Mouse (Mus musculus): ENCODE results near the gene Fpr-rs4. TPM values are rescaled to one million over a fixed set of nuclear protein-coding genes. Genes with fewer than 3 reads are reported as not detected.
"Not testable (repeated sequence)": the region's sequence is repeated elsewhere in the genome, so short reads cannot be mapped to it uniquely, and the experiment has no call there.

Fpr-rs4 gene
- polyA plus RNA-seq (2014; fragmentation: Nextera tagmentation; extraction: Ambion mirVana) = not detected in 2 replicates

DNA sequence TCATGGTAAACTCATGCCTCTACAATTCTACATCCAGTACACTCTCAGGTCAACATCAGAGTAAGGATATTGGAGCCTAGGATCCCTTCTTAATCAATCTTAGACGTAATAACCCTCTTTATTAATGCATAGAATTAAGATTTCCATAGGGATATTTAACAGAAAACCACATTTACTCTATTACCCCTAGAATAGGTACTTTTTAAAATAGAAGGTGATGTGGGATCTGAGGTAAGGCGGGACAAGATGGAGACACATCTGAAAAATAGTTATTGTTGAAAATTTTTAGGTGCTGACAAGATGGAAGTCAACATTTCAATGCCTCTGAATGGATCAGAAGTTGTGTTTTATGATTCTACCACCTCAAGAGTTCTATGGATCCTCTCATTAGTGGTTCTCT lies at the start of gene Fpr-rs4:
Gene Fpr-rs4 (plus strand): TSS at position 301 of the 400 bp plus-strand sequence.
- ATAC-seq (ENCODE audit: low read depth) = no peak
- Histone ChIP-seq H3K9me3 (ENCODE audit: control insufficient read depth, low read length) (no peaks in the 10 kb centered on the region), H3K4me1 (ENCODE audit: control insufficient read depth, insufficient read depth, low read length) (no peaks in the 10 kb centered on the region), H3K27ac (replicated peaks; ENCODE audit: low read depth, low read length) (no peak within 1 kb of the TSS), H3K27me3 (replicated peaks; ENCODE audit: control insufficient read depth, insufficient read depth, low read length) (no peaks in the 10 kb centered on the region), H3K9ac (ENCODE audit: low read depth, low read length) (no peak within 1 kb of the TSS), H3K4me2 (ENCODE audit: low read depth, low read length) (no peak within 1 kb of the TSS), H3K36me3 (ENCODE audit: control insufficient read depth, insufficient read depth, low read length) (no peaks in the 10 kb centered on the region), H3K4me3 (ENCODE audit: low read depth, low read length) (no peak within 1 kb of the TSS)
- 53% methylated on average over 2 of the region's 2 CpGs for WGBS
- no peak for DNase-seq (ENCODE audit: low spot score)

DNA sequence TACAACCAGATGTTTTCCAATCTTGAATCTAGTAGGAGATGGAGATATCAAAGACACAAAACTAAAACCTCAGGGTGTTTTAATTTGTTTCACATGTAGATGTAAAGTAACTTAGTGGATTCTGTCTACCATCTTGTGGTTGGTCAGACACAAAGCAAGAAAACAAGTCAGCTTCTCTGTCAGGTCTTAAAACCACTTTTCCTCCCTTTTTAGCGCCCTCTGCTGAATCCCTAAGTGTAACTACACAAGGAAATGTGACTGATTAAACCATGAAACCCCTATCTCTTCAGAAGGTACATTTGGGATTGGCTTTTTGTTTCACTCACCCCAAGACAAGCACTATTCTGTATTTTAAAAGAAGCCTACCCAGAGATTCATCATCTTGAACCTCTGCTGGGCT lies 48.1 kb upstream of the Fpr-rs4 start:
- ATAC-seq (ENCODE audit: low read depth) = no peak
- peak; percentile 0 for DNase-seq (ENCODE audit: low spot score)
- no peaks in the 10 kb centered on the region for H3K4me1 ChIP-seq (ENCODE audit: control insufficient read depth, insufficient read depth, low read length)
- H3K4me2 ChIP-seq (ENCODE audit: low read depth, low read length) = no peak overlapping the region
- H3K36me3 ChIP-seq (ENCODE audit: control insufficient read depth, insufficient read depth, low read length) = no peaks in the 10 kb centered on the region
- 0 out of 2 replicates have a peak, but pooled peaks cover 2% of the 10 kb centered on the region for H3K9me3 ChIP-seq (ENCODE audit: control insufficient read depth, low read length)
- H3K27me3 ChIP-seq (replicated peaks; ENCODE audit: control insufficient read depth, insufficient read depth, low read length) = no peaks in the 10 kb centered on the region
- H3K27ac ChIP-seq (replicated peaks; ENCODE audit: low read depth, low read length) = no peak overlapping the region
- no peak overlapping the region for H3K9ac ChIP-seq (ENCODE audit: low read depth, low read length)
- 15% methylated on average over 1 of the region's 1 CpGs for WGBS
- H3K4me3 ChIP-seq (ENCODE audit: low read depth, low read length) = no peak overlapping the region

DNA sequence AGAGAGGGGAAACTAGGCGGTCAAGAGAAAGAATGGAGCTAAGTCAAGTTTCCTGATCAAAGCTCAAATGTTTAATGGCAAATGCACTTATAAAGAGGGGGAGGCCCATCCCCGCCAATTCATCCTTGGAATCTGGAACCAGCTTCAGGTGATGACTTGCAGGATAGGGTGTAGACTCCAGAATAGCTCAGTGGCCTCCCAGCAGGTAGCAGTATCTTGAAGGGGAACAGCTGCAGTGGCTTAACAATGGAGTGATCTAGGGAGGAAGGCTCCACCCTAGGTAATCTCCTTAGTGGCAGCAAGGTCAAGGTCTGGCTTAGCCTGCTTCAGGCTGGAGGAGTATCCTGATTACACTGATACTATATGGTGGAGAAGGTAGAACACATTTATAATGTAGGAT lies 40.3 kb upstream of the Fpr-rs4 start:
- not testable (repeated sequence) for ATAC-seq (ENCODE audit: low read depth); H3K4me3 ChIP-seq (ENCODE audit: low read depth, low read length); DNase-seq (ENCODE audit: low spot score); H3K36me3 ChIP-seq (ENCODE audit: control insufficient read depth, insufficient read depth, low read length); H3K4me2 ChIP-seq (ENCODE audit: low read depth, low read length); H3K27ac ChIP-seq (replicated peaks; ENCODE audit: low read depth, low read length); H3K4me1 ChIP-seq (ENCODE audit: control insufficient read depth, insufficient read depth, low read length); H3K27me3 ChIP-seq (replicated peaks; ENCODE audit: control insufficient read depth, insufficient read depth, low read length); H3K9me3 ChIP-seq (ENCODE audit: control insufficient read depth, low read length); H3K9ac ChIP-seq (ENCODE audit: low read depth, low read length)
- 70% methylated on average over 2 of the region's 2 CpGs for WGBS

DNA sequence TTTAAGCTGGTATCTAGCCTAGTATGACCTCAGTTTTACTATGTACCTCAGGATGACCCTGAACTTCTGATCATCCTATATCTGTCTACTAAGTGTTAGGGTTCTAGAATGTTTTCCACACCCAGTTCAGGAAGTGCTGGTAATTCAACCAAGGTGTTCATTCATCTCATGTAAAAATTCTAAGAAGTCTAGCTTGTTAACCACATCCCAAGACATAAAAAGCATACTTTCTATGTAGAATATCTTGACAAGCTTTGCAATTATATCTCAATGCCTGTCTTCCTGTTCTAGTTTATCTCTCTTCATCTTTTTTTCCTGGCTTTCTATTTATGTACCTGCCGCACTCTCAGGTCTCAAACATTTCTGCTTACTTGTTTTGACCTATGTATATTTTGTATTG lies 16.8 kb upstream of the Fpr-rs4 start:
- H3K27ac ChIP-seq (replicated peaks; ENCODE audit: low read depth, low read length) = no peak overlapping the region
- no peak for DNase-seq (ENCODE audit: low spot score)
- 89% methylated on average over 1 of the region's 1 CpGs for WGBS
- no peaks in the 10 kb centered on the region for H3K36me3 ChIP-seq (ENCODE audit: control insufficient read depth, insufficient read depth, low read length)
- H3K4me1 ChIP-seq (ENCODE audit: control insufficient read depth, insufficient read depth, low read length) = no peaks in the 10 kb centered on the region
- no peak overlapping the region for H3K4me2 ChIP-seq (ENCODE audit: low read depth, low read length)
- no peak overlapping the region for H3K9ac ChIP-seq (ENCODE audit: low read depth, low read length)
- no peaks in the 10 kb centered on the region for H3K9me3 ChIP-seq (ENCODE audit: control insufficient read depth, low read length)
- ATAC-seq (ENCODE audit: low read depth) = no peak
- no peaks in the 10 kb centered on the region for H3K27me3 ChIP-seq (replicated peaks; ENCODE audit: control insufficient read depth, insufficient read depth, low read length)
- no peak overlapping the region for H3K4me3 ChIP-seq (ENCODE audit: low read depth, low read length)

DNA sequence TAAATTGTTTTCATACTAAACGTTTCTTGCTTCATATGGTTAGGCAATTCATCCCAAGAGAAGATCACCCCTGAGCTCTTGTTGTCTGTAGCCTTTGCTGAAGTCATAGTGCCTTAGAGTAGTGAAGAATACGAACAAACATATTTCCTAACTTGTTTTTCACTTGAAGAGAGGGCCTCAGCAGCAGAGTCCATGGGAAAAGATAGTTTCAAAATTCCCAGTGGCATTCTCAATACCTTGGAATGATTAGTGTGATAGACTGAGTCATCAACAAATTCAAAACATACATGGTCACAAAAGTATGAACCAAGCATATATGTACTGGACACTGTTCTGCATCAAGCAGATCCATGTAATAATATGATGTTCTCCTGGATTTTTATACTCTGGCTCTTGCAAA lies 27.6 kb downstream of the Fpr-rs4 start, which contains the start of gene Vmn2r124:
Gene Vmn2r124 (plus strand): TSS at position 301 of the 400 bp plus-strand sequence.
- DNase-seq (ENCODE audit: low spot score) = no peak
- Histone ChIP-seq H3K9me3 (ENCODE audit: control insufficient read depth, low read length) (no peaks in the 10 kb centered on the region), H3K36me3 (ENCODE audit: control insufficient read depth, insufficient read depth, low read length) (no peaks in the 10 kb centered on the region), H3K4me1 (ENCODE audit: control insufficient read depth, insufficient read depth, low read length) (no peaks in the 10 kb centered on the region), H3K4me2 (ENCODE audit: low read depth, low read length) (no peak within 1 kb of the TSS), H3K9ac (ENCODE audit: low read depth, low read length) (no peak within 1 kb of the TSS), H3K27me3 (replicated peaks; ENCODE audit: control insufficient read depth, insufficient read depth, low read length) (no peaks in the 10 kb centered on the region), H3K4me3 (ENCODE audit: low read depth, low read length) (no peak within 1 kb of the TSS), H3K27ac (replicated peaks; ENCODE audit: low read depth, low read length) (no peak within 1 kb of the TSS)
- no peak for ATAC-seq (ENCODE audit: low read depth)
- WGBS = 47% methylated on average over 2 of the region's 2 CpGs

Other genes with a start within 250 kb of the Fpr-rs4 start
- gene Spaca6, start 194.6 kb upstream of the Fpr-rs4 start, polyA plus RNA-seq (2014; fragmentation: Nextera tagmentation; extraction: Ambion mirVana) = 15.6 and 20.3 TPM in 2 replicates
- gene Has1, start 166.5 kb upstream of the Fpr-rs4 start, polyA plus RNA-seq (2014; fragmentation: Nextera tagmentation; extraction: Ambion mirVana) = 1.0 and 1.7 TPM in 2 replicates
- gene Fpr1, start 137.8 kb upstream of the Fpr-rs4 start, polyA plus RNA-seq (2014; fragmentation: Nextera tagmentation; extraction: Ambion mirVana) = 0.30 and 0.89 TPM in 2 replicates
- 0.34 and 1.1 TPM in 2 replicates for gene Fpr2, start 133.9 kb upstream of the Fpr-rs4 start, polyA plus RNA-seq (2014; fragmentation: Nextera tagmentation; extraction: Ambion mirVana)
- not detected in 2 replicates for gene Fpr3, start 133.9 kb upstream of the Fpr-rs4 start, polyA plus RNA-seq (2014; fragmentation: Nextera tagmentation; extraction: Ambion mirVana)
- 0.03 TPM in 1 of 2 replicates, not detected in the other for gene Vmn2r124, start 27.7 kb downstream of the Fpr-rs4 start, polyA plus RNA-seq (2014; fragmentation: Nextera tagmentation; extraction: Ambion mirVana)
- gene Vmn2r91, start 63.3 kb downstream of the Fpr-rs4 start, polyA plus RNA-seq (2014; fragmentation: Nextera tagmentation; extraction: Ambion mirVana) = not detected in 2 replicates
- not detected in 2 replicates for gene Vmn2r92, start 130.2 kb downstream of the Fpr-rs4 start, polyA plus RNA-seq (2014; fragmentation: Nextera tagmentation; extraction: Ambion mirVana)